Mouse (Mus musculus): Measurements from ENCODE around the gene Xpc. TPM values are rescaled to one million over a fixed set of nuclear protein-coding genes. Genes with fewer than 3 reads are reported as not detected.
"Not testable (repeated sequence)": the region's sequence is repeated elsewhere in the genome, so short reads cannot be mapped to it uniquely, and the experiment has no call there.

Xpc gene
- polyA plus RNA-seq, 1 experiment, result 4.2 TPM

GRCm38 (mm10) chr6:91472868-91473804, 42.6 kb downstream of the Xpc start, which contains the start of the genes Chchd4 and Tmem43:
Gene Chchd4, minus strand, starts transcription at chr6:91473546.
Gene Tmem43, plus strand, starts transcription at chr6:91473703.
- Histone ChIP-seq H3K4me1 (ENCODE audit: control insufficient read depth, insufficient read depth, insufficient read length, low read length) (peaks cover 9% of the 10 kb centered on the region), H3K27ac (ENCODE audit: insufficient read depth, low read depth, low read length) (peak within 1 kb of the TSS; percentile 65), H3K36me3 (ENCODE audit: control insufficient read depth, insufficient read depth, low read length) (peaks cover 11% of the 10 kb centered on the region), H3K4me3 (ENCODE audit: low read depth, low read length) (peak within 1 kb of the TSS; percentile 80), H3K27me3 (ENCODE audit: control insufficient read depth, insufficient read depth, low read length) (no peaks in the 10 kb centered on the region)
- under 1% methylated on average over 74 of the region's 74 CpGs for WGBS
- no peak for TF ChIP-seq CTCF (IDR thresholded peaks at IDR 0.05; ENCODE audit: extremely low read depth, insufficient read length, insufficient replicate concordance, low read depth, low read length)
- peak; percentile 50; the same call in 1 of the 2 replicates for TF ChIP-seq POLR2A (IDR thresholded peaks at IDR 0.05; ENCODE audit: low read depth, low read length)

GRCm38 (mm10) chr6:91472319-91472718, 43.4 kb downstream of the Xpc start:
- H3K27me3 ChIP-seq (ENCODE audit: control insufficient read depth, insufficient read depth, low read length), result no peaks in the 10 kb centered on the region
- TF ChIP-seq POLR2A (IDR thresholded peaks at IDR 0.05; ENCODE audit: low read depth, low read length) (no peak), CTCF (IDR thresholded peaks at IDR 0.05; ENCODE audit: extremely low read depth, insufficient read length, insufficient replicate concordance, low read depth, low read length) (no peak)
- H3K36me3 ChIP-seq (ENCODE audit: control insufficient read depth, insufficient read depth, low read length), result peaks cover 5% of the 10 kb centered on the region
- peak overlapping the region; percentile 80 for H3K4me3 ChIP-seq (ENCODE audit: low read depth, low read length)
- peaks cover 9% of the 10 kb centered on the region for H3K4me1 ChIP-seq (ENCODE audit: control insufficient read depth, insufficient read depth, insufficient read length, low read length)
- 19% methylated on average over 6 of the region's 6 CpGs for WGBS
- H3K27ac ChIP-seq (ENCODE audit: insufficient read depth, low read depth, low read length), result peak overlapping the region; percentile 65; the same call in 1 of the 2 replicates

- H3K4me1 ChIP-seq (ENCODE audit: control insufficient read depth, insufficient read depth, insufficient read length, low read length); H3K27me3 ChIP-seq (ENCODE audit: control insufficient read depth, insufficient read depth, low read length); H3K36me3 ChIP-seq (ENCODE audit: control insufficient read depth, insufficient read depth, low read length); H3K4me3 ChIP-seq (ENCODE audit: low read depth, low read length); H3K27ac ChIP-seq (ENCODE audit: insufficient read depth, low read depth, low read length): not testable (repeated sequence)
- 74% methylated on average over 3 of the region's 3 CpGs for WGBS
Observed at GRCm38 (mm10) chr6:91471427-91471826, 44.3 kb downstream of the Xpc start.

GRCm38 (mm10) chr6:91470712-91471111, 45.0 kb downstream of the Xpc start:
- peaks cover 6% of the 10 kb centered on the region for H3K36me3 ChIP-seq (ENCODE audit: control insufficient read depth, insufficient read depth, low read length)
- WGBS, result 82% methylated on average over 2 of the region's 2 CpGs
- peaks cover 9% of the 10 kb centered on the region for H3K4me1 ChIP-seq (ENCODE audit: control insufficient read depth, insufficient read depth, insufficient read length, low read length)
- H3K4me3 ChIP-seq (ENCODE audit: low read depth, low read length), result no peak overlapping the region
- no peaks in the 10 kb centered on the region for H3K27me3 ChIP-seq (ENCODE audit: control insufficient read depth, insufficient read depth, low read length)
- TF ChIP-seq POLR2A (IDR thresholded peaks at IDR 0.05; ENCODE audit: low read depth, low read length) (no peak), CTCF (IDR thresholded peaks at IDR 0.05; ENCODE audit: extremely low read depth, insufficient read length, insufficient replicate concordance, low read depth, low read length) (no peak)
- H3K27ac ChIP-seq (ENCODE audit: insufficient read depth, low read depth, low read length), result no peak overlapping the region

- Histone ChIP-seq H3K4me1 (ENCODE audit: control insufficient read depth, insufficient read depth, insufficient read length, low read length) (peaks cover under 1% of the 10 kb centered on the region; the same call in 1 of the 2 replicates), H3K27ac (ENCODE audit: insufficient read depth, low read depth, low read length) (no peak overlapping the region), H3K27me3 (ENCODE audit: control insufficient read depth, insufficient read depth, low read length) (no peaks in the 10 kb centered on the region), H3K4me3 (ENCODE audit: low read depth, low read length) (no peak overlapping the region), H3K36me3 (ENCODE audit: control insufficient read depth, insufficient read depth, low read length) (peaks cover 23% of the 10 kb centered on the region)
- WGBS, result 85% methylated on average over 1 of the region's 1 CpGs
- no peak for TF ChIP-seq POLR2A (IDR thresholded peaks at IDR 0.05; ENCODE audit: low read depth, low read length)
- TF ChIP-seq CTCF (IDR thresholded peaks at IDR 0.05; ENCODE audit: extremely low read depth, insufficient read length, insufficient replicate concordance, low read depth, low read length), result no peak
Observed at GRCm38 (mm10) chr6:91467106-91467505, 48.6 kb downstream of the Xpc start.

- peaks cover 23% of the 10 kb centered on the region for H3K36me3 ChIP-seq (ENCODE audit: control insufficient read depth, insufficient read depth, low read length)
- no peak overlapping the region for H3K4me3 ChIP-seq (ENCODE audit: low read depth, low read length)
- H3K4me1 ChIP-seq (ENCODE audit: control insufficient read depth, insufficient read depth, insufficient read length, low read length), result no peaks in the 10 kb centered on the region
- TF ChIP-seq CTCF (IDR thresholded peaks at IDR 0.05; ENCODE audit: extremely low read depth, insufficient read length, insufficient replicate concordance, low read depth, low read length), result no peak
- TF ChIP-seq POLR2A (IDR thresholded peaks at IDR 0.05; ENCODE audit: low read depth, low read length), result no peak
- H3K27ac ChIP-seq (ENCODE audit: insufficient read depth, low read depth, low read length), result peak overlapping the region; percentile 70
- 76% methylated on average over 2 of the region's 2 CpGs for whole genome bisulfite sequencing
- H3K27me3 ChIP-seq (ENCODE audit: control insufficient read depth, insufficient read depth, low read length), result no peaks in the 10 kb centered on the region
Observed at GRCm38 (mm10) chr6:91465756-91466155, 49.9 kb downstream of the Xpc start.

- Histone ChIP-seq H3K36me3 (ENCODE audit: control insufficient read depth, insufficient read depth, low read length) (peaks cover 11% of the 10 kb centered on the region), H3K4me3 (ENCODE audit: low read depth, low read length) (no peak overlapping the region), H3K4me1 (ENCODE audit: control insufficient read depth, insufficient read depth, insufficient read length, low read length) (no peaks in the 10 kb centered on the region), H3K27ac (ENCODE audit: insufficient read depth, low read depth, low read length) (peak overlapping the region; percentile 67; the same call in 1 of the 2 replicates), H3K27me3 (ENCODE audit: control insufficient read depth, insufficient read depth, low read length) (no peaks in the 10 kb centered on the region)
- WGBS, result 17% methylated on average over 1 of the region's 1 CpGs
- TF ChIP-seq POLR2A (IDR thresholded peaks at IDR 0.05; ENCODE audit: low read depth, low read length), result no peak
- TF ChIP-seq CTCF (IDR thresholded peaks at IDR 0.05; ENCODE audit: extremely low read depth, insufficient read length, insufficient replicate concordance, low read depth, low read length), result no peak
Observed at GRCm38 (mm10) chr6:91459471-91459870, 56.2 kb downstream of the Xpc start.

Measured in small intestine, adult 2 months (tissue).